Mouse (Mus musculus): ENCODE measurements at regions not wholly inside any gene's neighbourhood (a gene's known extent, or its start where the extent isn't known, plus 50 kb on each side); places are given as distances from the start of the nearest gene placed in this dataset.
"Not testable (repeated sequence)": the region's sequence is repeated elsewhere in the genome, so short reads cannot be mapped to it uniquely, and the experiment has no call there.

DNA sequence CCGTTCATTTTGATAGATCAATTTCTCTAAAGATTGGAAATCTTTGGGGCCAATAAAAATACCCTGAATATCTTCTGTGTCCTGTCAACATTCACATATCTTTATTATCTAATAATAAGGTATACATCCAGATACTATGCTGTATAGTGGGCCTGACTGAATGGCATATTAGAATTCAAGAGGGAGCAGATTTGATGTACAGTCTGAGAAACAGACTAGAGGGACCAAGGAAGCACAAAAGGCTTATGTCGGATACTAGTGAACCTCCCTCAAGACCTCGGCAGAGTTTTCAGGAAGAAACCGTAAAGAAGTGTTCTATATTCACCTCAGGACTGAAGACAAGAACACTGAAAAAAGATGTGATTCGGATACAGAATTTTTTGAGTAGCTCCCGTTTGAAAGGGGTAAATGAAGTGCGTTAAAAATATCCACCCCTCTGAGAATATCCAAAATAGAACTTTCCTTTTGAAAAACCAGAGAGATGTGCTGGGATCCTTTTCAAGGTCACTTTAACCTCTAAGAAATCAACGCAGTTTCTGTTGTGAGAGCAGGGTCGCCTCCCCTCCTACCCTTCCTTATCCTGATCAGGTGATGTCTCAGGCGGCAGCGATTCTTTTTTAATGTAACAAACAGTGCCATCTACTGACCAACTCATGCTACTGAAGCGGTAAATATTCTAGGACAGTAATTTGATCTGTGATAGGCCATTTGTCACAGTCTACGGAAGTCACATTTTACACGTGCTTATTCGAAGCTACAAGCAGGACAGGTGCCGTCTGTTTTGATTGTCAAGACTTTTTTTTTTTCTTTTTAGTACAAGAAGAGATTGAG is 485.1 kb upstream of the Hsf2 start:
- DNase-seq (ENCODE audit: low spot score), result peak; percentile 68

DNA sequence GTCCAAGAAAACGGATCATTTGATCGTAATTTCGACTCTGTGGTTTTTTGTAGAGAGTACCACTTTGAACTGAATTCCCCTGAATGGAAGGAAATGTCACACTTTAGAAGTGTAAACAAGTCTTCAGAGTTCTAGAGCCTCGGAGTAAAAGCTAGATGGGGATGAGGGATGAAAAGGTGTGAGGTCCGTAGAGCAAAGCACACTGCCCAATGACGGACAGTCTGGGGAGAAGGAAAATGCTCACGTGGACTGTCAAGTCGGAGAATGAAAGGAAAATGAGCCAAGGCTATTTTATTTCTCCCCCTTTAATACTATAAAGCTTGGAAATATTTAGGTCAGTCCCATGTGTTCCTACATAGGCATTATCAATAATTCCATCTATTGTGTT is 484.5 kb upstream of the Hsf2 start:
- DNase-seq (ENCODE audit: low spot score), result no peak

DNA sequence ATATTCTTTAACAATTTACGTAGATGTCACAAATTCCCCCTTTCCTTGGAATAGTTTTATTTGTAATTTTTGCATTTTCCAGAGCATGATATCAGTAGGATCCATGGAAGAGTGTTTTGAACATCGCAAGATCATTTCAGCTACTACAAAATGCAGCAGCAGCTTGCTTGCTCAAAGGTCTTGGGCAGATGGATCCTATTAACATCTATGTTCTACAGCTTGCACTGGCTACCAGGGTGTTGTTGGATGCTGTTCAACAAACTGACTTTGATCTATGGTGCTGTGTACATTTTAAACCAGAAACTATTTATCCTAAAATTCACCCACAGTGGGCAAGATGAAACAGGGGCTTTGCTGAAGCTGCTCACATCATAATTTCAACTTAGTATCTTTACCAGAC is 448.5 kb upstream of the Hsf2 start:
- no peak for DNase-seq (ENCODE audit: low spot score)

DNA sequence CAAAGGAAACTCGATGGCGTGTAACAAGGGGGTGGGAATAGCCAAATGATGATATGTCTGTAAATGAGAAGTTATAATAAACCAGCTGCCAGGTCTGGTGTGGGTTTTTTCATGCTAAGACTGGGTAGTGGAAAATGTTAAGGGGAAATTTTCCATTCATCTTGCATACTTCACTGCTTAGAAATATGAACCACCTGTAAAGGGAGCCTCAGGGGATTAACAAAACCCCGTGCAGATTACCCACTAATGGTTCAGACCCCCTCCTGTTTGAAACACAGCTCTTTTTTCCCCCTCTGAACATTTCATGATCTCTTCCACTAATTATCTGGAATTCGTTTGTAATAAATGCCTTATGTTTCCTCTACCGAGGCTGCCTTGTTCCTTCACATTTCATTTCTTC is 446.0 kb upstream of the Hsf2 start:
- DNase-seq (ENCODE audit: low spot score), result no peak

DNA sequence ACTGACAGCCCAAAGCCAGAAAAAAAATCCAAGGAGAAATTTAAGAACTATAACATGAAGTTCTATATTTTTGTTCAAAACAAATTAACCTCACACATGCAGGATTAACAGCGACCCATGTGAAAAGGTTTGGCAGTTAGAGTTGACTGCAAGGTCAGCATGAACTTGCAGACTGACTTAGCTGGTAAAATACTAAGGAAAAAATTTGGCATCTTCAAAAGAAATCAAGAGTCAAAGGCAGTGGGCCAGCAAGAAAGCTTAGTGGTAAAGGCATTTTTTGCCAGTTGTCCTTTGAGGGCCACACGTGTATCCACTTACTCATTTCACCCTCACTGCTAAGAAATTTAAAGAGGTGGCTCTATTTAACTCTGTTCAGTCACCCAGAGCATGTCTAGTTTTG is 440.2 kb upstream of the Hsf2 start:
- no peak for DNase-seq (ENCODE audit: low spot score)

GRCm38 (mm10) chr10:57046891-57047290 is 439.3 kb upstream of the Hsf2 start:
- peak; percentile 31 for DNase-seq (ENCODE audit: low spot score)

DNA sequence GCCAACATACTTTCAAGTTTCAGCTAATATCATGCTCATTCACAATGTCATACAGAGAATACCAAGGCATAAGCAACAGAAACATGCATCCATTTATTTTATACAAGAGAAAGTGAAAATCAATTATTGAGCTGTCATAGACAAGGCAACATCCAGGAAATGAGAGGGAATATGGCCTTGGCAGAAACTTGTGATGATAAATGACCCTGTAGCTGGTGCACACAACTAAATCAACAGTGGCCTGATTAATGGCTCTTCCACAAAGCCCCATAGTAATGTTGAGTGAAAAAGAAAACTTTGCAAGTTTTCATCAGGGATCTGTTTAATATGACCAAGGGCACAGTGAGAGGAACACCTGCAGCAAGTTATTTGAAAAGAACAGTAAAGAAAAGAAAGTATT is 438.5 kb upstream of the Hsf2 start:
- no peak for DNase-seq (ENCODE audit: low spot score)

- not testable (repeated sequence) for DNase-seq (ENCODE audit: low spot score)
Measured at GRCm38 (mm10) chr10:57053375-57053774, 432.8 kb upstream of the Hsf2 start.

DNA sequence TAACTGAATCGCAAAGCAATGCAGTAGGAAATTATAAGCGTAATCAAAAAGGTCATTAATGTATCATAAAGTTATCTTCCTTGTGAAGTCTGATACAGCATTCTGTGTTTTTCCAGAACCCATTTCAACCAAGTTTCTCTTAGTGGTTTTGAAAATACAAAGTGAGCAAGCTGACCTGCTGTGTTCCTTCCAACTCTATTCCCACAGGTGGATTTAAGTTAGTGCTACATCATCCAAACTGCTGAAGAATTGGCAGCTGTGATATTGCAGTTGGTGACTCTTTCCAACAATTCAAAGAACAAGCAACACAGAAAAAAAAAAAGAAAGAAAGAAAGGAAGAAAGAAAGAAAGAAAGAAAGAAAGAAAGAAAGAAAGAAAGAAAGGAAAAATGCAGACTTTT is 396.1 kb upstream of the Hsf2 start:
- DNase-seq (ENCODE audit: low spot score), result no peak

DNA sequence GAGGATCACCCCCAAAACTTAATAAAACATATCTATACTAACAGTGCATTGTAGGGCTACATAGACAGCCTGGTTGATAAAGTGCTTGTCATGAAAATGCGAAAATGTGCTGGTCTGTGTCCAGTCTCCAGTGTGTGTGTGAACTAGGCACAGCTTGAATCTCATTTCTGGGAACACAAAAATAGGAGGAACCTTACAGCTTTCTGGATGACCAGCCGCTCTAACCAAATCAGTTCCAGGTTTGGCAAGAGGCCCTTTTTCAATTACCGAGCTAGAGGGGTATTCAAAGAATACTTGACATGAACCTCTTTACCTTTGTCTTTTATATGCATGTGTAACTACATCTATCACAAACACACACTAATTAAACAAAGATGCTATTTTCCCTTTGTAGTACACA is 390.3 kb upstream of the Hsf2 start:
- no peak for DNase-seq (ENCODE audit: low spot score)

DNA sequence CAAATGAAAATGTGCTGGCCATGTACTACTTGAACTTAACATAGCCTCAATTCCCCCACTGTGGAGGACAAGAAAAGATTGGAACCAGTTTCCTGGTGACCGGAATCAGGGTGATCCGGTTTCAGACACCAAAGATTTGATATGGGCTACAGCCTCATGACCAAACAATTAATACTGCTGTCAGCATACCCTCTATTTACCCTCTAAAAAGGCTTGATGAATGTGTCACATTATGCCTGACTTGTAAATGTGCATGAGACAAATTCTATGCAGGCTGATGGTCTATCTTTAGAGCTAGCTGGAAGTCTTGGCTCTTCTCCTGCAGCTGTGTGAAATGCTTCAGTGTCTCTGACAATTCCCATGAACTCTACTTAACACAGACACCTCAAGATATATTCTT is 372.8 kb upstream of the Hsf2 start:
- DNase-seq (ENCODE audit: low spot score), result peak; percentile 56

DNA sequence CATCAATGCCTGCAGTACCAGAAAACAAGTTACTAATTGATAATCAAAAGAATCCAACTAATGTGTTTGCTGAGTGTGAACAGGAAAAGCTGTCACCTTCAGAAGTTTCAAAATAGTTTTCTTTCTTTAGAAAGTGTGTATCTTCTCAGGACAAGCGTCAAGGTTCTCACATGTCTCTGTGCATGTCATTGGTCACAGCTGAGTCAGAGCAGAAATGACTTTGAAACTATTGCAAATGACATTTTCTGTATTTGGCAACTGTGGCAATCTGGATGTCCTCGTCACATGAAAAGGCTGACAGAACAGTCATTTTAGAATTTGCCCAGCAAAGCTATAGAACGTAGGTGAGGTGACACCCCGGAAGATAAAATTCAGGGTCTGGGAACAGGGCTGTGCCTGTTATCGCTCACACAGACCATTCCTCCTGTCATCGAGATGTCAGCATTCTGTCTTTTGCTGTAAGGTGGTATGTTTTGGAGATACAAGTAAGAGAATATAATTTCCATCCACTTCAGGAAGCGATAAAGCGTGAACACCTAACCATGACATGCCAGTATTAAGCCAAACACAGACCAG is 371.4 kb upstream of the Hsf2 start:
- peak; percentile 65 for DNase-seq (ENCODE audit: low spot score)

DNA sequence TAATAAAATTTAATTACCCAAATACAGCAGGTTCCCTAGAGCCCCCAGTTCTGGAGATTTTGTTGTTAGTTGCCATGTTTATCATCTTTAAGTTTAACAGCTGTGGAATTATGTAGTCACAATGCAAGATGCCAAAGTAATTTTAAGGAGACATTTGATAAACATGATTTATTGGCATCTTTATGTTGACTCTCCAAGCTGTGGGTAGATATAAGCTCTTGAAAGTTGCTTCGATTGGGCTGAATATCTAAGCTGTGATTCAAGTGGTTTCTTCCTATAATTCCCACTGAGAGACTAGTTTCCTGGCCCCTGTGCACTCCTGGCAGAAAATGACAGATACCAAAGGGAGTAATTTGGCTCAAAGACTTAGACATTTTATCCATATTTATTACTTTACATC is 364.7 kb upstream of the Hsf2 start:
- DNase-seq (ENCODE audit: low spot score), result no peak

- DNase-seq (ENCODE audit: low spot score), result no peak
Measured at GRCm38 (mm10) chr10:57127185-57127584, 359.0 kb upstream of the Hsf2 start.

- DNase-seq (ENCODE audit: low spot score), result no peak
Measured at GRCm38 (mm10) chr10:57156426-57156825, 329.8 kb upstream of the Hsf2 start.

DNA sequence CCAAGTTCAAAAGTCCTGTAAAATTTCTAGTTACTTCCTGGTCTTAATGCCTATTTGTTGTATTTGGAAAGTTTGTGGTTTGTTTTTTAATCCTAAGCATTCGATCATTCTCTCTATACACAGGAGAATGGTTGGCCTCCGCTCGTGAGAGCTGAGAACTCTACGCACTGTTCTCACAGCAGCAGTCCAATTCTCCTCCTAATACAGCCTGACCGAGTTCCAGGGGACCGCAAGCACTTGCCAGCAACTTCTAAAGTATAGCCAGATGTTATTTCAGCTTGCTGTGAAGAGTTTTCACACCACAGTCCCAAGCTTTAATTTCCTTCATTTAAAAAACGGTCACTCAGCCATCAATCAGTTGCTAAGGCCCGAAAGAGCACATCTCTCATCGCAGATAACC is 329.3 kb upstream of the Hsf2 start:
- peak; percentile 20 for DNase-seq (ENCODE audit: low spot score)

GRCm38 (mm10) chr10:57160546-57160945 is 325.6 kb upstream of the Hsf2 start:
- no peak for DNase-seq (ENCODE audit: low spot score)

- DNase-seq (ENCODE audit: low spot score), result no peak
Measured at GRCm38 (mm10) chr10:57163359-57163758, 322.8 kb upstream of the Hsf2 start.

- DNase-seq (ENCODE audit: low spot score), result peak; percentile 36
Measured at GRCm38 (mm10) chr10:57183560-57183959, 302.6 kb upstream of the Hsf2 start.

- no peak for DNase-seq (ENCODE audit: low spot score)
Measured at GRCm38 (mm10) chr10:57210701-57211100, 275.5 kb upstream of the Hsf2 start.

GRCm38 (mm10) chr10:57231117-57231516 is 255.1 kb upstream of the Hsf2 start:
- peak; percentile 47 for DNase-seq (ENCODE audit: low spot score)

- no peak for DNase-seq (ENCODE audit: low spot score)
Measured at GRCm38 (mm10) chr10:57281220-57281619, 205.0 kb upstream of the Hsf2 start.

DNA sequence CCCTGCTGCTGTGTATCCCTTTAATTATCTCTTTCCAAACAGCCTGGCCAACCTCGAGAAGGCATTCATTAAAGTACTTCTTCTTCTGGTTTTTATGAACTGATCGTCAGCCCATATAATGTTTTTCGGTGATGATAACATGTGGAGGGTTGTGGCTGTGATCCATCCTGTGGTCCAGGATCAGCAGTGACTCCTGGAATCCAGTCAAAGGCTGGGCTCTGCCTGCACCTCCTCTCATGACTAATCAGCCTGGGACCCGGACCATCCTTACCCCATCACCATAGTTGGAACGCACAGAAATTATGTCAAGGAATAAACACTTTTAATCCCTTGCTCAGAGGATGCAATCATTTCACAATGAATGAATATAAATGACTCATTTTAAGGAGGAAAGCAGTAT is 203.3 kb upstream of the Hsf2 start:
- DNase-seq (ENCODE audit: low spot score), result no peak

GRCm38 (mm10) chr10:57291596-57291995 is 194.6 kb upstream of the Hsf2 start:
- DNase-seq (ENCODE audit: low spot score), result no peak

Data from heart, adult 8-10 months (tissue).